Mouse (Mus musculus): ENCODE results near the gene Kcnk3. TPM values are rescaled to one million over a fixed set of nuclear protein-coding genes. Genes with fewer than 3 reads are reported as not detected.
A peak's percentile ranks its signal among the peaks of the same experiment; 100 is the strongest.

Kcnk3 gene
- polyA plus RNA-seq, 1 experiment from 2014 or later = 28.9 TPM

DNA sequence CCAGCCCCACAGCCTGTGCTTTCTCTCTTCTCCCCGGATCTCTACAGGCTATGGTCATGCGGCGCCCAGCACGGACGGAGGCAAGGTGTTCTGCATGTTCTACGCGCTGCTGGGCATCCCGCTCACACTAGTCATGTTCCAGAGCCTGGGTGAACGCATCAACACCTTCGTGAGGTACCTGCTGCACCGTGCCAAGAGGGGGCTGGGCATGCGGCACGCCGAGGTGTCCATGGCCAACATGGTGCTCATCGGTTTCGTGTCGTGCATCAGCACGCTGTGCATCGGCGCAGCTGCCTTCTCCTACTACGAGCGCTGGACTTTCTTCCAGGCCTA, 33.8 kb downstream of the Kcnk3 start:
- no peak overlapping the region for H3K27ac ChIP-seq (replicated peaks)
- no peaks in the 10 kb centered on the region; the same call in 1 of the 2 replicates for H3K36me3 ChIP-seq
- H3K27me3 ChIP-seq (replicated peaks) = peaks cover 26% of the 10 kb centered on the region
- no peaks in the 10 kb centered on the region for H3K9me3 ChIP-seq
- 49% methylated on average over 22 of the region's 22 CpGs for WGBS
- peak overlapping the region; percentile 66 for H3K4me2 ChIP-seq
- ATAC-seq (ENCODE audit: extremely low read depth, insufficient number of reproducible peaks, low FRiP score, low TSS enrichment) = no peak
- H3K4me1 ChIP-seq = peaks cover 58% of the 10 kb centered on the region
- peak overlapping the region; percentile 44 for H3K4me3 ChIP-seq
- peak overlapping the region; percentile 62 for H3K9ac ChIP-seq

DNA sequence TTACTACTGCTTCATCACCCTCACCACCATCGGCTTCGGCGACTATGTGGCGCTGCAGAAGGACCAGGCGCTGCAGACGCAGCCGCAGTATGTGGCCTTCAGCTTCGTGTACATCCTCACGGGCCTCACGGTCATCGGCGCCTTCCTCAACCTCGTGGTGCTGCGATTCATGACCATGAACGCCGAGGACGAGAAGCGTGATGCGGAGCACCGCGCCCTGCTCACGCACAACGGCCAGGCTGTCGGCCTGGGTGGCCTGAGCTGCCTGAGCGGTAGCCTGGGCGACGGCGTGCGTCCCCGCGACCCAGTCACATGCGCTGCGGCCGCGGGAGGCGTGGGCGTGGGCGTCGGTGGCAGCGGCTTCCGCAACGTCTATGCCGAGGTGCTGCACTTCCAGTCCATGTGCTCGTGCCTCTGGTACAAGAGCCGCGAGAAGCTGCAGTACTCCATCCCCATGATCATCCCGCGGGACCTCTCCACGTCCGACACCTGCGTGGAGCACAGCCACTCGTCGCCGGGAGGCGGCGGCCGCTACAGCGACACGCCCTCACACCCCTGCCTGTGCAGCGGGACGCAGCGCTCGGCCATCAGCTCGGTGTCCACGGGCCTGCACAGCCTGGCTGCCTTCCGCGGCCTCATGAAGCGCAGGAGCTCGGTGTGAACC, 34.3 kb downstream of the Kcnk3 start:
- H3K4me1 ChIP-seq = peaks cover 58% of the 10 kb centered on the region
- H3K27ac ChIP-seq (replicated peaks) = no peak overlapping the region
- ATAC-seq (ENCODE audit: extremely low read depth, insufficient number of reproducible peaks, low FRiP score, low TSS enrichment) = no peak
- H3K4me2 ChIP-seq = peak overlapping the region; percentile 66
- H3K4me3 ChIP-seq = peak overlapping the region; percentile 44
- peak overlapping the region; percentile 62 for H3K9ac ChIP-seq
- WGBS = 7% methylated on average over 69 of the region's 69 CpGs
- no peaks in the 10 kb centered on the region for H3K9me3 ChIP-seq
- peaks cover 26% of the 10 kb centered on the region for H3K27me3 ChIP-seq (replicated peaks)
- no peaks in the 10 kb centered on the region; the same call in 1 of the 2 replicates for H3K36me3 ChIP-seq

DNA sequence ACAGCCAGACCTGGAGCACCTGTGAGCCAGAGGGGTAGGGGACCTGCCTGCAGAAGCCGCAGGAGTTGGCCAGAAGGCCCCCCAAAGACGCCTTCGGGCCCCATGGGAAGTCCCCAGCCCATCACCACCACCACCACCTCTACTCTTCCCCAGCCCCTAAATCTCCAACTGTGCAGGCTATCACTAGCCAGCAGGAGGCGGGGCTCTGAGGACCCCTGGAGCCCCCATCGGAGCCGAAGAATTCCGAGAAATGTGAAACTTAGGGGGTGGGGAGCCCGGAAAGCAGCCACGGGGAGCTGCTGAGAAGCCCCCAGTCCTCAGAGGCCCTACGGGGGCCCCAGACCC, 34.8 kb downstream of the Kcnk3 start:
- Histone ChIP-seq H3K4me3 (peak overlapping the region; percentile 44), H3K4me2 (peak overlapping the region; percentile 66), H3K27ac (replicated peaks) (no peak overlapping the region), H3K9ac (peak overlapping the region; percentile 62), H3K4me1 (peaks cover 56% of the 10 kb centered on the region), H3K27me3 (replicated peaks) (peaks cover 26% of the 10 kb centered on the region), H3K9me3 (no peaks in the 10 kb centered on the region), H3K36me3 (no peaks in the 10 kb centered on the region; the same call in 1 of the 2 replicates)
- no peak for ATAC-seq (ENCODE audit: extremely low read depth, insufficient number of reproducible peaks, low FRiP score, low TSS enrichment)
- WGBS = 20% methylated on average over 10 of the region's 10 CpGs

DNA sequence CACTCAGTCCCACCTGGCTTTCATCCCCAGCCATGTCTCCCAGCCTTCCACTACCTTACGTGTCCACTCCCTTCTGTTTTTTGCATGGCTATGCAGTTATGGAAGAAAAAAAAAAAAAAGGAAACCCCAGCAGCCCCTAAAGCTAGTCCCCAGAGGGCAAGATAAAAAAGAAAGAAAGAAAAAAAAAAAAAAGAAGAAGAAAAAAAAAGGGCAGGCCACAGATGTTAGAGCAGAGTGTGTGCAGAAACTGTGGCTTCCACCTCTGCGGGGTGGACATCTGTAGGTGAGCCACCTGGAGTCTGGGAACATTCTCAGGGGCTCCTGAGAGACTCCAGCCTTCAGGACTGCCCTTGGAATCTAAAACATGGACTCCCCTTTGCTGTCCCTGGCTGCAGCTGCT, 35.4 kb downstream of the Kcnk3 start:
- H3K27me3 ChIP-seq (replicated peaks) = peaks cover 26% of the 10 kb centered on the region
- no peak overlapping the region for H3K27ac ChIP-seq (replicated peaks)
- H3K4me2 ChIP-seq = peak overlapping the region; percentile 66; the same call in 1 of the 2 replicates

DNA sequence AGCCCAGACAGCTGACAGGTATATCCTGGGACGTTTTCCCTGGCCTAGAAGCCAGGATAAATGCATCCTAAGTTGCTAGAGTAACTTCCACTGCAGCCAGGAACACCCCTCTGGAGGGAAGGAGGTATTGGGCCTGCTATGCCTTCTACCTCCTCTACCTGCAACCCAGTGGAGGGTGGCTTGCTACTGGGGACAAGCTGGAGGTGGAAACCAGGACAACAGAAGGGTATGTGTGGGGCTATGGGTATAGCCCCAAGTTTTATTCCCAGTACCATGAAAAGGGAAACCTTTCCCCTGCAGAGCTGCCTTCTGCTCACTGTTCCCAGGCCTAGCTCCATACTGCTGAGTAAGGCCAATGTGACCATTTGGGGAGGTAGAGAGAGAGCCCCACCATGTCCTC, 36.3 kb downstream of the Kcnk3 start:
- Histone ChIP-seq H3K27me3 (replicated peaks) (peaks cover 26% of the 10 kb centered on the region), H3K9ac (no peak overlapping the region), H3K9me3 (no peaks in the 10 kb centered on the region), H3K36me3 (no peaks in the 10 kb centered on the region; the same call in 1 of the 2 replicates), H3K27ac (replicated peaks) (no peak overlapping the region), H3K4me1 (peaks cover 42% of the 10 kb centered on the region), H3K4me2 (no peak overlapping the region), H3K4me3 (no peak overlapping the region)
- ATAC-seq (ENCODE audit: extremely low read depth, insufficient number of reproducible peaks, low FRiP score, low TSS enrichment) = no peak
- 48% methylated on average over 1 of the region's 1 CpGs for WGBS

More for the DNA sequence above, 35.4 kb downstream of the Kcnk3 start:
- Histone ChIP-seq H3K9me3 (no peaks in the 10 kb centered on the region), H3K4me3 (no peak overlapping the region), H3K4me1 (peaks cover 51% of the 10 kb centered on the region), H3K9ac (no peak overlapping the region), H3K36me3 (no peaks in the 10 kb centered on the region; the same call in 1 of the 2 replicates)
- no peak for ATAC-seq (ENCODE audit: extremely low read depth, insufficient number of reproducible peaks, low FRiP score, low TSS enrichment)
- WGBS = 79% methylated on average over 2 of the region's 2 CpGs

DNA sequence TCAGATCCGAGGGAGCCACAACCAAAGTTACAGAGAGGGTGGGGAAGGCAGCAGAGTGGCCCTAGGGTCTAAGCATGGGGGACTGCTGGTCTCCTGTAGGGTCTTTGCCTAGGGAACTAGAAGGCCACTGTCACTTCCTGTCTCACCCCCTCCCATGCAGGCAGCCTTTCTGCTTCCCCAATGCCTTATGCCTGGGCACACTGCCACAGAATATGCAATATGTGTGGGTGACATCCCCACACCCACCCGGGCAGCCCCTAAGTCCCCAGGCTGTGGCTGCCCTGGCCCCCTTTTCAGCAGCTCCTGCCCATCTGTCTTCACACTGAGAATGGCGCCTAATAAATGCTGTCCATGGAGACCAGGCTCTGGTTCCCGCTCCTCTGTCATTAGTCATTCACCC, 36.9 kb downstream of the Kcnk3 start:
- H3K4me1 ChIP-seq = peaks cover 42% of the 10 kb centered on the region
- WGBS = 43% methylated on average over 4 of the region's 4 CpGs
- no peaks in the 10 kb centered on the region; the same call in 1 of the 2 replicates for H3K36me3 ChIP-seq
- ATAC-seq (ENCODE audit: extremely low read depth, insufficient number of reproducible peaks, low FRiP score, low TSS enrichment) = no peak
- no peak overlapping the region for H3K4me3 ChIP-seq
- H3K9me3 ChIP-seq = no peaks in the 10 kb centered on the region
- H3K9ac ChIP-seq = no peak overlapping the region
- no peak overlapping the region for H3K4me2 ChIP-seq
- no peak overlapping the region for H3K27ac ChIP-seq (replicated peaks)
- peaks cover 26% of the 10 kb centered on the region for H3K27me3 ChIP-seq (replicated peaks)

DNA sequence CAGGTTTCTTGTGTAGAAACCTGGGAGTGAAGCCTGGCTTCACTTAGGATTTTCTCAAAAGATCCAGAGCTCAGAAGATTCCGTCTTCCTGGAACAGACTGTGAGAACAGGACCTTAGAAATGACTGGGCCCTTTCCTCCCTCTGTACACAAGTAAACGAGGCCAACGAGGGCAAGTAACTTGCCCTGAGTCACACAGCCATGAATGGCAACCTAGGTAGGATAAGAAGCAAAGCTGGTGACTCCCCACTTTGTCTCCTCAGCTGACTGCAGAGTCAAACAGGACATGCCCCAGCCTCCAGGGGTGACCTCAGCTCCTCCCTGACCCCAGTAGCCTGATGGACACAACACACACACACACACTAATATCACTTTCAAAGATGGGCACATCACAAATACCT, 37.4 kb downstream of the Kcnk3 start:
- H3K4me1 ChIP-seq = peaks cover 46% of the 10 kb centered on the region
- H3K4me3 ChIP-seq = no peak overlapping the region
- ATAC-seq (ENCODE audit: extremely low read depth, insufficient number of reproducible peaks, low FRiP score, low TSS enrichment) = no peak
- no peaks in the 10 kb centered on the region for H3K9me3 ChIP-seq
- no peak overlapping the region for H3K9ac ChIP-seq
- 71% methylated on average over 3 of the region's 3 CpGs for WGBS
- peaks cover 26% of the 10 kb centered on the region for H3K27me3 ChIP-seq (replicated peaks)
- no peak overlapping the region for H3K4me2 ChIP-seq
- no peaks in the 10 kb centered on the region; the same call in 1 of the 2 replicates for H3K36me3 ChIP-seq
- no peak overlapping the region for H3K27ac ChIP-seq (replicated peaks)

DNA sequence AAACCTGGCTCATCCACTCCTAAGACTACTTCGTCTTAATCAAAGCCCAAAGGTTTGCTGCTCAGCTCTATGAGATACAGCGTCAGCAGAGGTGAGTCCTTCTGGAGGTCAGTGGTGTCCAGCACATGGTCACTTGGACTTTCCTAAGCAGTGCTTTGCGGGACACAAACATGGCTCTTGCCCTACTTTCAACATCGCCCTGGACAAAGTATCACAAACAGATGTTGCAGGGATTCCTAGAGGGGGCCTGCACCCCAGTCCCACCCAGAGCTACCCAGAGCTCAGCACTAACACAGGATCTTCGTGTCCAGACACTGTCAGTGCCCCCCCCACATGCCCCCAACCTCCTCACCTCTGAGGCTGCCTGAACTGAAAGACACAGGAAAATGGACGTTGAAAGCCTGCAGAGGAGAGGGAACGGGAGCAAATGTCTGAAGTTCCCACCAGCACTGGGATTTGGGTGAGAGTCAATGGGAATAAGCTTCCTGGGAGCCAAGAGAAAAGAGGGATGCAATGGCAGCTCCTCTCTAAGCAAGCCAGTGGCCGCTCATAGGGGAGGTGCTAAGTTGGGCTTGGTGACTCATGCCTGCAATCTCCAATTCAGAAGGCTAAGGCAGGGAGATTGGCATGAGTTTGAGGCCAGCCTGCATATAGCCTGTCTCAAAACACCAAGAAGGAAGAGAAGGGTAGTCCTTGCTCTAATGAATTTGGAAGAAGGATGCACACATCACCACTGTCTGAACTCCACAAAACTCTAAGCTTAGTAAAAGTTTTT, 38.5 kb downstream of the Kcnk3 start:
- Histone ChIP-seq H3K27me3 (replicated peaks) (peaks cover 14% of the 10 kb centered on the region), H3K4me3 (no peak overlapping the region), H3K27ac (replicated peaks) (peak overlapping the region; percentile 53), H3K4me1 (peaks cover 51% of the 10 kb centered on the region), H3K36me3 (no peaks in the 10 kb centered on the region; the same call in 1 of the 2 replicates), H3K4me2 (no peak overlapping the region), H3K9me3 (no peaks in the 10 kb centered on the region), H3K9ac (no peak overlapping the region)
- WGBS = 67% methylated on average over 8 of the region's 8 CpGs
- ATAC-seq (ENCODE audit: extremely low read depth, insufficient number of reproducible peaks, low FRiP score, low TSS enrichment) = no peak

DNA sequence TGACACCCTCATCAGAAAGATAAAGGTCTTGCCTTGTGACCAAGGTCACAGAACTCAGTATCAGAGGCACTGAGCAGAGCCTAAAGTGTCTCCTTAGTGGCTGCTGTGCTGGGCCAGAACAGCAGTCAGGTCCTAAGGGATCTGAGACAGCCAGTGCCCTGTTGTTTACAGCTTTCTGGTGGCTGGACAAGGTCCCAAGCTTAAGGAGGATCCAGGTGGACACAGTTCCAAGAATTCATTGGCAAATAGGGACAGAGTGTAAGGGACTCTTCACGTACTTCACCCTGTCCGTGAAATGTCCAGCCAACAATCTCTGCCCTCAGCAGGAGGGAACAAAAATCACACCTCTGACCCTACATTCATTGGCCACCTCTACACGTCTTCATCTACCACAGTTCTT, 40.5 kb downstream of the Kcnk3 start:
- no peak for ATAC-seq (ENCODE audit: extremely low read depth, insufficient number of reproducible peaks, low FRiP score, low TSS enrichment)
- no peak overlapping the region for H3K4me2 ChIP-seq
- no peaks in the 10 kb centered on the region for H3K9me3 ChIP-seq

DNA sequence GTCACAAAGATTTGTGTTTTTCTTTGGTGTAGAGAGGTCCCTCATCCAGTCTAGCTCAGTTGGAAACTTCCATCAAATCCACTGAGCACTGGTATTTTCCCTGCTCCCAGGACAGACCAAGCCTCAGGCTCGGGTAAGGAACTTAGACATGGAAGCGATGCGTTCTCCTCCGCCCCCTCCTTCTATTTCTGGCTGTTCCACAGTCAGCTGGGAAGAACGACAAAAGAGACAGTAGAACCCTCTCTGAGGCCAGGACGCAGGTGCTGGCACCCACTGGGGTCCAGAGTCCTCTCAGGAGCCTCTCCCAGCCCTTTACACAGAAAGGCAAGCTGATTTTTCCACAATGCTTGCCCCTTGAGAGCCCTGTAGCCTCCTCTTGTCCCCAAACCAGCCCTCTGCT, 42.4 kb downstream of the Kcnk3 start:
- 61% methylated on average over 6 of the region's 6 CpGs for WGBS
- H3K27me3 ChIP-seq (replicated peaks) = no peaks in the 10 kb centered on the region
- no peak for ATAC-seq (ENCODE audit: extremely low read depth, insufficient number of reproducible peaks, low FRiP score, low TSS enrichment)

More for the DNA sequence above, 40.5 kb downstream of the Kcnk3 start:
- Histone ChIP-seq H3K27ac (replicated peaks) (no peak overlapping the region), H3K27me3 (replicated peaks) (no peaks in the 10 kb centered on the region), H3K4me3 (no peak overlapping the region), H3K4me1 (peaks cover 41% of the 10 kb centered on the region), H3K36me3 (no peaks in the 10 kb centered on the region), H3K9ac (no peak overlapping the region)
- 74% methylated on average over 3 of the region's 3 CpGs for WGBS

DNA sequence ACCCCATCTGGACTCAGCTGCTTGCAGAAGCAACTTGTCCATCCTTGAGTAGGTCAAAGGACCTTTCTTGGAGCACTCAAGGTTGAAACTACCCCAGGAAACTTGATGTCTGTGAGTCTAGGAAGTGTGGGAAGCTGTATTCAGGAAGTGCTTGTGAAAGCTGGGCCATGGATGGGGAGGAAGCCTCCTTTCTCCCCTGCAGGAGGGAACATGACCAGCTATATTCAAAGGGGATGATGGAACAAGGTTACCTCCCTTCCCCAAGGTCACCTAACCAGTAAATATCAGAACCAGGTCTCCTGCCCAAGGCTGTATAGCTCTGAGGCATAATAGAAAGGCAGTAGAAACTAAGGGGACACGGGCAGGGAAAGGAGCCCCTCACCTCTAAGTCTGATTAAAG, 44.2 kb downstream of the Kcnk3 start:
- H3K9me3 ChIP-seq = no peaks in the 10 kb centered on the region
- H3K36me3 ChIP-seq = no peaks in the 10 kb centered on the region
- H3K4me2 ChIP-seq = no peak overlapping the region
- WGBS = 38% methylated on average over 1 of the region's 1 CpGs
- H3K9ac ChIP-seq = no peak overlapping the region
- ATAC-seq (ENCODE audit: extremely low read depth, insufficient number of reproducible peaks, low FRiP score, low TSS enrichment) = no peak
- peaks cover 18% of the 10 kb centered on the region for H3K4me1 ChIP-seq
- H3K27me3 ChIP-seq (replicated peaks) = no peaks in the 10 kb centered on the region
- 0 out of 2 replicates have a peak overlapping the region, but pooled peaks have one; percentile 25 for H3K27ac ChIP-seq (replicated peaks)
- no peak overlapping the region for H3K4me3 ChIP-seq

More for the DNA sequence above, 42.4 kb downstream of the Kcnk3 start:
- Histone ChIP-seq H3K9me3 (no peaks in the 10 kb centered on the region), H3K36me3 (no peaks in the 10 kb centered on the region), H3K4me1 (peaks cover 29% of the 10 kb centered on the region), H3K9ac (no peak overlapping the region), H3K4me3 (no peak overlapping the region), H3K27ac (replicated peaks) (no peak overlapping the region), H3K4me2 (no peak overlapping the region)
